Mouse (Mus musculus) ES-E14 (cell line): ENCODE data around the gene Car14.

Source experiments
- HCFC1 ChIP-seq: IDR thresholded peaks from 2 replicates; pipeline ENCODE4 v1.6.1; 2012; ENCODE audit warnings: low read length, inconsistent platforms, borderline replicate concordance; ENCODE audit not compliant: insufficient read depth
- MAFK ChIP-seq: IDR thresholded peaks from 2 replicates; pipeline ENCODE4 v1.6.1; 2014; ENCODE audit warnings: mild to moderate bottlenecking, low read depth, low read length, inconsistent platforms; ENCODE audit not compliant: insufficient read depth
- ZC3H11A ChIP-seq: IDR thresholded peaks from 2 replicates; pipeline ENCODE4 v1.6.1; 2012; ENCODE audit warnings: low read depth, mild to moderate bottlenecking, inconsistent platforms, low read length, borderline replicate concordance
- ZNF384 ChIP-seq: IDR thresholded peaks from 2 replicates; pipeline ENCODE4 v1.6.1; 2012; ENCODE audit warnings: low read depth, low read length, inconsistent platforms

GRCm38 (mm10) chr3:95892066-95893052, 12.1 kb downstream of the Car14 start:
- TF ChIP-seq MAFK (no peak), HCFC1 (no peak), ZC3H11A (no peak), ZNF384 (no peak)
